24 mouse cellular contexts compared by ENCODE assay signal in the genomic region with DNA sequence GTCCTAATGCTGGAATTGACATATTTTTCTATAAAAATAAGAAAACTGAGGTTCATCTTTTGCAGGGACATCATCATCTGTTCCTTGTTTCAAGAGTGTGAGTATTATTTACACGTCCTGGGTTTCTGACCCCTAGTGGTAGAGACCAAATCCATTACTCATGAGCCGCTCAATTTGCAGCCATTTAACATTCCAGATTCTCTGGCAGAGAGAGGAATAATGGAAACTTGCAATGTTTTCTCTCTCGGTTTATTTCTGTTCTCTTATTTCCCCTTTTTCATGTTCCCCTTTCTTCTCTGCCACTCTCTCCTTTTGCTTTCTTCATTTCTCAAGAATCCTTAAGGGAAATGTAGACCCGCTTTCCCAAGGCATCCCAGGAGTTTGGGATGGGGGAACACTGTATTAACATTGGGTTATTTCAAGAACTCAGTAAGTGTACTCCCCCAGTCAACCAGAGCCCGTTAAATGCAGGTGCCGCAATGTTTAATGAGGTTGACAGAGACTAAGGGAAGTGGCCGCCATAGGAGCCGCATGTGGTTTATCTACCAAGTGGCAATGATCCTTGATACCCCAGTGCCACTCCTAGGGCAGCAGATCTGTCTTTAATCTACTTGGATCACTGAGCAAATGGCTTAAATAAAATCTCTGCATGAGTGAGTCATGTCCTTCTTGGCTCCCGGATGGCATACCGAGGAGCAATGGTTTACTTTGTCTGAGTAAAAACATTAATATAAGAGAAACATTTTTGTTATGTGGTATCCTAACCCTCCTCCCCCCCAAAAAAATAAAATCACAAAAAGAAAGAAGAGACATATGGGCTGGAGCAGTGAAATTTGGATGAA.
A peak's percentile ranks its signal among the peaks of the same experiment; 100 is the strongest.
DNase-seq lines count a peak whose midpoint lies in the region; ATAC-seq and TF ChIP-seq lines count a peak whose summit lies in the region.
"Had no signal": no experiment of that assay in that cellular context is flagged by ENCODE, and none has a peak within 500 bp of the region (broad histone marks: within the 10 kb centered on the region; RNA-seq: fewer than 3 reads in every experiment).

No protein-coding gene starts in this region.

- no peaks in the 10 kb centered on the region for H3K27me3 ChIP-seq in lung, embryonic 14.5 days (ENCODE audit: insufficient read depth, low read length)
- H3K27me3 ChIP-seq: embryonic facial prominence, embryonic 15.5 days; heart, embryonic 15.5 days; midbrain, embryonic 13.5 days; neural tube, embryonic 13.5 days; stomach, embryonic 15.5 days had no signal

- no peaks in the 10 kb centered on the region for H3K4me1 ChIP-seq in lung, embryonic 14.5 days (ENCODE audit: insufficient read depth)
- H3K4me1 ChIP-seq: embryonic facial prominence, embryonic 15.5 days; forebrain, embryonic 10.5 days; heart, embryonic 15.5 days; midbrain, embryonic 13.5 days; neural tube, embryonic 13.5 days; stomach, embryonic 15.5 days had no signal

- no peak for TF ChIP-seq CTCF in lung, embryonic 14.5 days (IDR thresholded peaks at IDR 0.05; ENCODE audit: low read depth)

- ATAC-seq in lung, embryonic 14.5 days (ENCODE audit: insufficient read depth) = no peak
- ATAC-seq in common myeloid progenitor, adult 5-6 weeks (replicated peaks; ENCODE audit: low read depth, poor library complexity, severe bottlenecking) = peak; percentile 65
- peak; percentile 71 for ATAC-seq in megakaryocyte progenitor cell, adult 5-6 weeks (replicated peaks; ENCODE audit: poor library complexity)
- ATAC-seq: CD4-positive, CD25-positive, alpha-beta regulatory T cell, adult 4 months; lung, postnatal 0 days; midbrain, embryonic 13.5 days had no signal

- H3K36me3 ChIP-seq in lung, embryonic 14.5 days (ENCODE audit: insufficient read depth) = no peaks in the 10 kb centered on the region
- H3K36me3 ChIP-seq: embryonic facial prominence, embryonic 15.5 days; forebrain, embryonic 10.5 days; heart, embryonic 15.5 days; midbrain, embryonic 13.5 days; neural tube, embryonic 13.5 days; stomach, embryonic 15.5 days had no signal

- intact Hi-C loops in heart, postnatal 14 days (cut with DNase I) = no loop called here

- H3K9ac ChIP-seq in lung, embryonic 14.5 days = no peak overlapping the region
- H3K9ac ChIP-seq: embryonic facial prominence, embryonic 15.5 days; heart, embryonic 15.5 days; liver, embryonic 14.5 days; midbrain, embryonic 13.5 days; neural tube, embryonic 13.5 days; stomach, embryonic 15.5 days had no signal

- no peak overlapping the region for H3K27ac ChIP-seq in lung, embryonic 14.5 days (ENCODE audit: low read depth)
- H3K27ac ChIP-seq: embryonic facial prominence, embryonic 15.5 days; forebrain, embryonic 10.5 days; heart, adult 2 months; heart, embryonic 15.5 days; liver, embryonic 14.5 days; midbrain, embryonic 13.5 days; neural tube, embryonic 13.5 days; stomach, embryonic 15.5 days had no signal

- 71% methylated on average over 10 of the region's 10 CpGs for WGBS in lung, embryonic 14.5 days

- H3K4me2 ChIP-seq in lung, embryonic 14.5 days = no peak overlapping the region
- H3K4me2 ChIP-seq: embryonic facial prominence, embryonic 15.5 days; heart, embryonic 15.5 days; midbrain, embryonic 13.5 days; neural tube, embryonic 13.5 days; stomach, embryonic 15.5 days had no signal

- peak; percentile 9 for DNase-seq in embryo, embryonic 10 days (ENCODE audit: low spot score)
- DNase-seq in embryo, embryonic 9.5 days (ENCODE audit: extremely low spot score) = no peak
- DNase-seq in lung, embryonic 14.5 days = peak; percentile 8
- no peak for DNase-seq in lung, adult 18-20 months
- no peak for DNase-seq in heart, postnatal 14 days
- DNase-seq in right cerebral cortex, postnatal 25 days = no peak
- DNase-seq: adrenal gland, postnatal 14 days; cerebellum, adult 11 months; cerebellum, postnatal 25 days; gastrocnemius, postnatal 14 days; heart, adult 2 months; kidney, postnatal 4 days; thymus, adult 2 months had no signal

- H3K9me3 ChIP-seq in lung, embryonic 14.5 days (ENCODE audit: low read depth, low read length) = no peaks in the 10 kb centered on the region
- H3K9me3 ChIP-seq: embryonic facial prominence, embryonic 15.5 days; forebrain, embryonic 10.5 days; heart, embryonic 15.5 days; midbrain, embryonic 13.5 days; neural tube, embryonic 13.5 days; stomach, embryonic 15.5 days had no signal

- no peak overlapping the region for H3K4me3 ChIP-seq in lung, embryonic 14.5 days (ENCODE audit: low read depth, low read length)
- H3K4me3 ChIP-seq: embryonic facial prominence, embryonic 15.5 days; forebrain, embryonic 10.5 days; heart, adult 2 months; heart, embryonic 15.5 days; midbrain, embryonic 13.5 days; neural tube, embryonic 13.5 days; stomach, embryonic 15.5 days had no signal

Comparison
In these comparisons a context has a peak if more than half of its experiments do, and no peak if none do; other contexts are left out.
1. DNase-seq: peak in embryo, embryonic 10 days (single experiment) and lung, embryonic 14.5 days (single experiment); none in embryo, embryonic 9.5 days (single experiment), lung, adult 18-20 months (0 of 2), heart, postnatal 14 days (0 of 2) and right cerebral cortex, postnatal 25 days (single experiment).